Mouse (Mus musculus) midbrain, embryonic 11.5 days (tissue): ENCODE measurements around the gene Hmgcl. TPM values are rescaled to one million over a fixed set of nuclear protein-coding genes. Genes with fewer than 3 reads are reported as not detected.

Experiments
- ATAC-seq: fragments of 200-750 bp; cut with Nextera tagmentation; 2 replicates; pipeline ENCODE4 v1.8.0; 2017; ENCODE audit warnings: moderate TSS enrichment, moderate library complexity; ENCODE audit not compliant: low FRiP score
- DNase-seq: peaks from one replicate; pipeline ENCODE4 v3.0.0; 2015; ENCODE audit warnings: low spot score; ENCODE audit errors: missing footprints
- H3K27ac ChIP-seq: fragments of 300-500 bp; sonication (generic); 2 replicates; pipeline ENCODE4 v1.5.1; 2014; ENCODE audit warnings: low read depth, low read length
- H3K27me3 ChIP-seq: fragments of 300-500 bp; sonication (generic); 2 replicates; pipeline ENCODE4 v1.6.1; 2014; ENCODE audit warnings: mild to moderate bottlenecking, low read length, moderate library complexity, mixed read lengths; ENCODE audit not compliant: control insufficient read depth, insufficient read depth
- H3K36me3 ChIP-seq: fragments of 300-500 bp; sonication (generic); 2 replicates; pipeline ENCODE4 v1.6.1; 2014; ENCODE audit warnings: mild to moderate bottlenecking, low read length, moderate library complexity, mixed read lengths; ENCODE audit not compliant: control insufficient read depth, insufficient read depth
- H3K4me1 ChIP-seq: fragments of 300-500 bp; sonication (generic); 2 replicates; pipeline ENCODE4 v1.6.1; 2014; ENCODE audit warnings: low read length; ENCODE audit not compliant: control insufficient read depth, insufficient read depth
- H3K4me2 ChIP-seq: fragments of 300-500 bp; sonication (generic); 2 replicates; pipeline ENCODE4 v1.6.1; 2014; ENCODE audit warnings: mild to moderate bottlenecking, moderate library complexity
- H3K4me3 ChIP-seq: fragments of 300-500 bp; sonication (generic); 2 replicates; pipeline ENCODE4 v1.5.1; 2014; ENCODE audit warnings: low read depth, low read length
- H3K9ac ChIP-seq: fragments of 300-500 bp; sonication (generic); 2 replicates; pipeline ENCODE4 v1.6.1; 2014; ENCODE audit warnings: low read length
- H3K9me3 ChIP-seq: fragments of 300-500 bp; sonication (generic); 2 replicates; pipeline ENCODE4 v1.6.1; 2016; ENCODE audit warnings: low read length; ENCODE audit not compliant: control insufficient read depth
- WGBS: fragments of 180-500 bp; shearing (Covaris S2); extraction: QIAGEN DNeasy Blood & Tissue Kit; methylation state at CpG from one replicate; pipeline ENCODE4 v1.1.7; 2014; 5-methylcytosine and 5-hydroxymethylcytosine counted together
- polyA plus RNA-seq: library from polyadenylated mRNA; unstranded; fragments of >200 nt; fragmentation: Nextera tagmentation; extraction: Ambion mirVana; gene quantifications from 2 replicates; pipeline ENCODE4 v1.2.1, GENCODE M21; 2014

The Hmgcl gene
- polyA plus RNA-seq, 1 experiment from 2014 or later, result 62.9 TPM

DNA sequence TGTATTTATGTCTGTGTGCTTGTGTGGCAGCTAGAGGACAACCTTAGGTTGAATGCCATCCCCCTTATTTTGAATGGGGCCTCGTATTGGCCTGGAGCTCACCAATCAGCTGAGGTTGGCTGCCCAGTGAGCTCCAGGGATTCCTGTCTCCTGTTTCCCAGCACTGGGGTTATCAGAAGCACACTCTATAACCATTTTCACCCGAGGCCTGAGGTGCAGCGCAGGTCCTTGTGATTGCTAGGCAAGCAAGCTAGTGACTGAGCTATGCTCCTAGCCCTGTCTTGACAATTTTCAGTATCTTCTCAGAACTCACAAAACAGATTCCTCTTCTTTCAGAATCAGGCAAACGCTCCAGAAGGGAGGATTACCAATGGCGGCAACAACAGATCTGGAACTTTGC is 38.3 kb downstream of the Hmgcl start:
- H3K4me2 ChIP-seq, result no peak overlapping the region

DNA sequence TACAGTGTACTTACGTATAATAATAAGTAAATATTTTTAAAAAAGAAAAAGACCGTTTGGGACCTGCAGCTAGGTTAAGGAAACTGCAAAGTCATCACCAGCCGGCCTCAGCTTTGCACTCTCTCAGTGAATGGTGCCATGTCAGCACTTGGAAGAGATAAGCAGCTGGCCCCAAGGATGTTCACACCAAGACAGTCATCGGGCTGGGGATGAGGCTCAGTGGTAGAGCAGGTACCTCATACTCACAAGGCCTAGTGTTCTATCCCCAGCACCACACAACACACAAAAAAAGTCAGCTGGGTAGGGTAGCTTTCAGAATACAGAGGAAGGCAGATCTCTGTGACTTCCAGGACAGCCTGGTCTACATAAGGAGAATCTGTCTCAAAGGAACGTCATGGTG is 38.9 kb downstream of the Hmgcl start:
- Histone ChIP-seq H3K4me1 (peaks cover 10% of the 10 kb centered on the region), H3K27ac (no peak overlapping the region), H3K9ac (no peak overlapping the region), H3K4me2 (no peak overlapping the region), H3K9me3 (no peaks in the 10 kb centered on the region), H3K36me3 (peaks cover 7% of the 10 kb centered on the region; the same call in 1 of the 2 replicates), H3K27me3 (no peaks in the 10 kb centered on the region), H3K4me3 (no peak overlapping the region)
- DNase-seq (peak; percentile 75), ATAC-seq (no peak)
- 92% methylated on average over 5 of the region's 5 CpGs for WGBS

More for the DNA sequence above, 38.3 kb downstream of the Hmgcl start:
- no peak overlapping the region for H3K9ac ChIP-seq
- ATAC-seq (no peak), DNase-seq (peak; percentile 65)
- no peaks in the 10 kb centered on the region for H3K9me3 ChIP-seq
- H3K27me3 ChIP-seq, result no peaks in the 10 kb centered on the region
- H3K4me3 ChIP-seq, result no peak overlapping the region
- peaks cover 7% of the 10 kb centered on the region; the same call in 1 of the 2 replicates for H3K36me3 ChIP-seq
- peaks cover 10% of the 10 kb centered on the region for H3K4me1 ChIP-seq
- H3K27ac ChIP-seq, result no peak overlapping the region
- WGBS, result 93% methylated on average over 5 of the region's 5 CpGs

DNA sequence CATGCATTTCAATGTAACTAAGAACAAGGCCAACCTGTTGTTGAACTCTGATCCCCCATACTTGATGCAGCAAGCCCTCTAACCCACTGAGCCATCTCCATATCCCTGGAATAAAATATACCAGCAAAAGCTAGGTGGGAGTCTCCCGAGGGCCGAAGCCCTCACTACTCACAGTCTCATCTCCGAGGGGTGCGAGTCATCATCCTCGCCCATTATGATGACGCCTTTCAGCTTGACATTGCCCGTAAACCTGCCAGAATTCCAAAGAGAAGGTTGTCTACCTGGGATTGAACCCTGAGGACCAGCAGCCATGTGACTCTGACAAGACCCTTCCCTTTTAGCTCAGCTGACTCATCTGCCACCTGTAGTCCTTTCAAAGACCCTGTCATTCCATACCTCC is 39.5 kb downstream of the Hmgcl start:
- Histone ChIP-seq H3K4me1 (peaks cover 10% of the 10 kb centered on the region), H3K4me3 (peak overlapping the region; percentile 96), H3K9me3 (no peaks in the 10 kb centered on the region), H3K9ac (peak overlapping the region; percentile 94; the same call in 1 of the 2 replicates), H3K36me3 (peaks cover 7% of the 10 kb centered on the region; the same call in 1 of the 2 replicates), H3K27me3 (no peaks in the 10 kb centered on the region), H3K4me2 (peak overlapping the region; percentile 64), H3K27ac (no peak overlapping the region)
- ATAC-seq (no peak), DNase-seq (no peak)
- WGBS, result 91% methylated on average over 7 of the region's 7 CpGs

DNA sequence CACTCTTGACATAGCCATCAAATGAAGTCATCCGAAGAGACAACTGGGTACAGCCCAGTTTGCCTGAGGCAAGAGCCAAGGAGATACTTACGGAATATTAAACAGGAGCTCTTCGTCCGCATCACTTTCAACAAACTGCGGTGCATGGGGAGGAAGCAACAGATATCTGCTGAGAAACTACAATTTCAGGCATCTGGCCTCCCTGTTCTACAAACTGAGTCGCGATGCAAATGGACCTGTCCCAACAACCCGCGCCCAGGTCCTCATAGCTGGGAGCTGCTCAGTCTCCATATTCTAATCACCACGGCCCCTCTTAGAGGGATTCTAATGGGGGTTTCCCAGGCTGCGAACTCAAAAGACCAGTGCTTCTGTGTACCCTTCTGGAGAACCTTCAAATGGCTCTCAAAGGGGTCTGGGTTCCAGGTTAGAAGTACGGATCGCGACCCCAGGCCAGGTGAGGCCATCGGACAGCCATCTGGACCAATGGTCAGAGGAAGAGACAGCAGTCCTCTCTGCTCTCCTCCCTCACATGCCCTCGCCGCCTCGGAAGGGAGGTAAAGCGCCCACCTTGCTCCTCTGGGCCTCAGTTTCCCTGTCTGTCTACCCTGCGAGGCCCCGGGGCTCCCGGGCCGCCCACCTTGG is 40.2 kb downstream of the Hmgcl start:
- peak overlapping the region; percentile 94 for H3K9ac ChIP-seq
- 10% methylated on average over 23 of the region's 23 CpGs for WGBS
- peaks cover 10% of the 10 kb centered on the region for H3K4me1 ChIP-seq
- peak; percentile 95 for DNase-seq
- H3K27ac ChIP-seq, result peak overlapping the region; percentile 41; the same call in 1 of the 2 replicates
- H3K27me3 ChIP-seq, result no peaks in the 10 kb centered on the region
- H3K4me2 ChIP-seq, result peak overlapping the region; percentile 64
- no peak; the same call in 1 of the 2 replicates for ATAC-seq
- peaks cover 7% of the 10 kb centered on the region; the same call in 1 of the 2 replicates for H3K36me3 ChIP-seq
- peak overlapping the region; percentile 96 for H3K4me3 ChIP-seq
- H3K9me3 ChIP-seq, result no peaks in the 10 kb centered on the region

DNA sequence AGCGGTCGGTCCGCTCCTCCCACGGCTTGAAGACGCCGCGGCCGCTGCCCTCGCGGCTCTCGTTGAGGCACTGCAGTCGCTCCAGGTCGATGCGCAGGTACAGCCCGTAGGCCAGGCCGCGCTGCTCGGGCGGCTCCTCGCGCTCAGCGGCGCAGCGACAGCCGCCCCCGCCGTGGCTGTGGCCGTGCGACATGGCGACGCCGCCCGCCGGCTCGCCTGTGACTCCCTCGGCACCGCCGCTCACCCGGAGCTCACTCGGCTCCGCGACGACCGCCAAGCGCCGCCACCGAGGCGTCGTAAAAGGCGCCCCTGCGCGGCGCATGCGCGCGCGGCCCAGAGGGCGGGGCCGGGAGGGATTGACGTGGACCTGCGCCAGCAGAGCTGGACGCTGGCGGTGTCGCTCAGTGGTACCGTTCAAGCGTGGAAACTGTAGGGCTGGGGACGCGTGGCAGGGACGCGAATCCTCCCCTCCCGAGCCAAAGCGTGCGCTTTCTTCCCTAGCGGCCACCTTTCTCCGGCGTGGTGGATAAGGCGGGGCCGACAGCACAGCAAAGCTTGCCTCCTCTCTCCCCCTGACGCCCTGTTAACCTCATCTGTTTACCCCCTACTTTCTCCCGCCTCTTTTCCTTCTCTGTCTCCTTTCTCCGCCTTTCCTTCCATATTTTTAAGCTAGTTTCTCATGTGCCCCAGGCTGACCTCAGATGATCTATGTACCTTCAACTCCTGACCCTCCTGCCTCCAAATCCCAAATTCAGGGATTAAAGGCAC is 40.9 kb downstream of the Hmgcl start, which contains the start of gene Pithd1:
Gene Pithd1, minus strand, starts transcription at position 322 of the 768 bp plus-strand sequence.
- Histone ChIP-seq H3K4me1 (peaks cover 10% of the 10 kb centered on the region), H3K27ac (peak within 1 kb of the TSS; percentile 68), H3K4me2 (peak within 1 kb of the TSS; percentile 64), H3K9ac (peak within 1 kb of the TSS; percentile 94), H3K4me3 (peak within 1 kb of the TSS; percentile 96), H3K27me3 (no peaks in the 10 kb centered on the region), H3K36me3 (peaks cover 7% of the 10 kb centered on the region; the same call in 1 of the 2 replicates), H3K9me3 (no peaks in the 10 kb centered on the region)
- ATAC-seq (peak; percentile 94), DNase-seq (peak; percentile 99)
- under 1% methylated on average over 63 of the region's 81 CpGs for WGBS

DNA sequence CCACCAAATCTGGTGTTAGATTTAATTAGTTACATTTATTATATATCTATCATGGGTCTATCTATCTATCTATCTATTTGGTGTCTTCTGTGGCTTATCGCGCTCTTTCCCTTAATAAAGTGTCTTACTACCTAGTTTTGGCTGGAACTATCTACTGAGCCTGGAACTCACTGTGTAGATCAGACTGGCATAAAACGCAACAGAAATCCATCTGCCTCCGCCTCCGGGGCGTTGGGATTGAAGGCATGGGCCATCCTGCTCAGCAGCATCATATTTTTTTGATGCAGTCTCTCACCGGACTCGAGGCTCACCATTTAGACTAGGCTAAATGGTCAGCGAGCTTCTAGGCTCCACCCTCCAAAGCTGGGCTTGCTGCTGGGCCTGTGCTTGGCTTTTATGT is 41.5 kb downstream of the Hmgcl start:
- Histone ChIP-seq H3K9ac (peak overlapping the region; percentile 94), H3K4me2 (peak overlapping the region; percentile 64), H3K4me3 (peak overlapping the region; percentile 96), H3K9me3 (no peaks in the 10 kb centered on the region), H3K4me1 (peaks cover 10% of the 10 kb centered on the region), H3K27ac (no peak overlapping the region; the same call in 1 of the 2 replicates), H3K36me3 (peaks cover 7% of the 10 kb centered on the region; the same call in 1 of the 2 replicates), H3K27me3 (no peaks in the 10 kb centered on the region)
- peak; percentile 82 for DNase-seq
- no peak for ATAC-seq
- WGBS, result 76% methylated on average over 9 of the region's 9 CpGs

DNA sequence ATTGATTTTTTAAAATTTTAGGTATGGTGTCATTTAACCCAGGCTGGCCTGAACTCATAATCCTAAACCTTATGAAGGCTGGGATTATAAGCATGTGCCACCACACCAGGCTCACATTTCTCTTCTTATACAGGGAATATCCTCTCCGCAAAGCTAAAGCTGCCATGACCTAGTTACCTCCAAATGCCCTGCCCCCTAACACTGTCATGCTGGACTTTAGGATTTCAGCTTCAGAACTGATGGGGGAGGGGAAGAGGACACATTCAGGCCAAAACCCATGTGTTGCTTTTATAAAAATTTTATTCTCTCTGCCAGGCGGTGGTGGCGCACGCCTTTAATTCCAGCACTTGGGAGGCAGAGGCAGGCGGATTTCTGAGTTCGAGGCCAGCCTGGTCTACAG is 47.7 kb downstream of the Hmgcl start:
- Histone ChIP-seq H3K9me3 (peaks cover 4% of the 10 kb centered on the region; the same call in 1 of the 2 replicates), H3K9ac (no peak overlapping the region), H3K4me1 (no peaks in the 10 kb centered on the region), H3K4me3 (no peak overlapping the region), H3K27me3 (no peaks in the 10 kb centered on the region), H3K4me2 (no peak overlapping the region), H3K27ac (no peak overlapping the region), H3K36me3 (0 out of 2 replicates have a peak, but pooled peaks cover 3% of the 10 kb centered on the region)
- no peak for DNase-seq
- ATAC-seq, result no peak
- WGBS, result 96% methylated on average over 6 of the region's 6 CpGs

DNA sequence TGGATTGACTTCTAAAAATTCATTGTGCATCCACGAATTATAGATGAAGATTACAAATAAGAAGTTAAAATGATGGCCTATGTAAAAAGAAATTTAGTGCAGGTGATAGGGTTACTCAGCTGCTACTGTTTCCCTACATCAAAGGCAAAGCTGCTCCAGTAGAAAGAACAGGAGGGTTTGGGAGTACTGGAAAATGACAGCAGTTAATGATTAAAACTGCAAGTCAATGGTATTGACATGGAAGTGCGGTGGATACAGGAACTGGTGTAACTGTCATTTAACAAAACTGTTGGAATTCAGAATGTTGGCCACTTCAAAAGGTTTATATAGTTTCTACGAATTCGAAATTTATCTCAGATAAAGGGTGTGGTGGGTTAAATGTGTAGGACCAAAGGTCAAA is 48.9 kb downstream of the Hmgcl start:
- WGBS, result 90% methylated on average over 4 of the region's 4 CpGs
- no peak overlapping the region for H3K4me3 ChIP-seq
- 0 out of 2 replicates have a peak, but pooled peaks cover 3% of the 10 kb centered on the region for H3K36me3 ChIP-seq
- no peaks in the 10 kb centered on the region for H3K4me1 ChIP-seq
- H3K4me2 ChIP-seq, result no peak overlapping the region
- peaks cover 4% of the 10 kb centered on the region; the same call in 1 of the 2 replicates for H3K9me3 ChIP-seq
- no peak for DNase-seq
- no peak overlapping the region for H3K27ac ChIP-seq
- H3K27me3 ChIP-seq, result no peaks in the 10 kb centered on the region
- no peak for ATAC-seq
- no peak overlapping the region for H3K9ac ChIP-seq
